ENCODE assay signal across 8 mouse cellular contexts in the genomic region with DNA sequence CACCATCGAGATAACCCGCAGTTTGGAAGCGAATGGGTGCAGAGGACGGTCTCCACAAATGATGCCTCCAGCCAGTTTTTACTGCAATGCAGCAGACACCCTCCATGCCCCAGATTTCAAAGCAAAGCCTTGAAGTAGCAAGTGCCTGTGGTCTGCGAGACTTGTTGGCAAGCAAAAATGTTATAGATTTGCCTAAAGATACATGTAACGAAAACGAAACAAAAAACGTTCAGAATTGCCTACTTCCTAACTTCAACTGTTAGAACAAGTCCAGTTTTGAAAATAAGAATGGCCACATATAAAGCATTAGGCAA. TPM values are rescaled to one million over a fixed set of nuclear protein-coding genes. Genes with fewer than 3 reads are reported as not detected.
DNase-seq lines count a peak whose midpoint lies in the region; ATAC-seq and TF ChIP-seq lines count a peak whose summit lies in the region.

No protein-coding gene starts in this region.

- peaks cover 13% of the 10 kb centered on the region for H3K4me1 ChIP-seq in kidney, postnatal 0 days (replicated peaks; ENCODE audit: insufficient read depth, low read length)
- H3K4me1 ChIP-seq in hindbrain, embryonic 14.5 days (replicated peaks; ENCODE audit: control insufficient read depth, insufficient read depth, low read length): peaks cover 23% of the 10 kb centered on the region
- peaks cover 21% of the 10 kb centered on the region for H3K4me1 ChIP-seq in midbrain, embryonic 14.5 days (ENCODE audit: control insufficient read depth, insufficient read depth, low read length)

- H3K27ac ChIP-seq in kidney, postnatal 0 days: peak overlapping the region; percentile 99
- peak overlapping the region; percentile 99 for H3K27ac ChIP-seq in hindbrain, embryonic 14.5 days
- peak overlapping the region; percentile 99 for H3K27ac ChIP-seq in midbrain, embryonic 14.5 days (replicated peaks; ENCODE audit: low read depth, low read length)

- peak overlapping the region; percentile 97 for H3K9ac ChIP-seq in kidney, postnatal 0 days (ENCODE audit: low read depth, low read length)
- peak overlapping the region; percentile 94 for H3K9ac ChIP-seq in hindbrain, embryonic 14.5 days
- peak overlapping the region; percentile 93 for H3K9ac ChIP-seq in midbrain, embryonic 14.5 days (replicated peaks; ENCODE audit: low read length)

- WGBS in kidney, postnatal 0 days: 12% methylated on average over 8 of the region's 8 CpGs
- 19% methylated on average over 8 of the region's 8 CpGs for WGBS in hindbrain, embryonic 14.5 days
- 17% methylated on average over 8 of the region's 8 CpGs for WGBS in midbrain, embryonic 14.5 days

- no peaks in the 10 kb centered on the region for H3K9me3 ChIP-seq in kidney, postnatal 0 days (replicated peaks; ENCODE audit: low read length)
- no peaks in the 10 kb centered on the region for H3K9me3 ChIP-seq in hindbrain, embryonic 14.5 days (ENCODE audit: control insufficient read depth, low read length)
- H3K9me3 ChIP-seq in midbrain, embryonic 14.5 days (ENCODE audit: control insufficient read depth, low read length): no peaks in the 10 kb centered on the region

- DNase-seq in kidney, postnatal 0 days (ENCODE audit: low spot score): no peak
- DNase-seq in kidney, postnatal 36 days: no peak
- DNase-seq in adipocyte (ENCODE audit: low spot score): peak; percentile 69
- DNase-seq in hindbrain, embryonic 14.5 days (ENCODE audit: low spot score): no peak
- DNase-seq in midbrain, embryonic 14.5 days: no peak
- DNase-seq in left cerebral cortex, adult 8-10 months (ENCODE audit: low spot score in 2 of 2): no peak
- no peak for DNase-seq in urinary bladder, postnatal 4 days (ENCODE audit: low spot score in 2 of 2)
- no peak for DNase-seq in kidney, adult 9 months

- no peaks in the 10 kb centered on the region for H3K36me3 ChIP-seq in kidney, postnatal 0 days (ENCODE audit: insufficient read depth, low read length)
- no peaks in the 10 kb centered on the region for H3K36me3 ChIP-seq in hindbrain, embryonic 14.5 days (replicated peaks; ENCODE audit: control insufficient read depth, insufficient read depth)
- no peaks in the 10 kb centered on the region for H3K36me3 ChIP-seq in midbrain, embryonic 14.5 days (ENCODE audit: control insufficient read depth, insufficient read depth, low read length)

- H3K4me3 ChIP-seq in kidney, postnatal 0 days (replicated peaks; ENCODE audit: low read depth, low read length): peak overlapping the region; percentile 92
- peak overlapping the region; percentile 77 for H3K4me3 ChIP-seq in hindbrain, embryonic 14.5 days (replicated peaks; ENCODE audit: low read length)
- H3K4me3 ChIP-seq in midbrain, embryonic 14.5 days (replicated peaks; ENCODE audit: low read depth, low read length): peak overlapping the region; percentile 76

- ATAC-seq in kidney, postnatal 0 days (replicated peaks; ENCODE audit: low FRiP score, low read depth): no peak
- no peak for ATAC-seq in hindbrain, embryonic 14.5 days (ENCODE audit: low FRiP score)
- ATAC-seq in midbrain, embryonic 14.5 days (ENCODE audit: low FRiP score, low TSS enrichment): no peak

- TF ChIP-seq CTCF in kidney, postnatal 0 days (IDR thresholded peaks at IDR 0.05; ENCODE audit: low read depth): no peak

- peak overlapping the region; percentile 72 for H3K4me2 ChIP-seq in kidney, postnatal 0 days (ENCODE audit: low read length)
- peak overlapping the region; percentile 71 for H3K4me2 ChIP-seq in hindbrain, embryonic 14.5 days (replicated peaks)
- H3K4me2 ChIP-seq in midbrain, embryonic 14.5 days (ENCODE audit: low read length): peak overlapping the region; percentile 72

- H3K27me3 ChIP-seq in kidney, postnatal 0 days (ENCODE audit: insufficient read depth, low read length): no peaks in the 10 kb centered on the region
- H3K27me3 ChIP-seq in hindbrain, embryonic 14.5 days (ENCODE audit: control insufficient read depth, insufficient read depth, low read length): no peaks in the 10 kb centered on the region
- H3K27me3 ChIP-seq in midbrain, embryonic 14.5 days (ENCODE audit: control insufficient read depth, insufficient read depth, low read length): no peaks in the 10 kb centered on the region

RNA-seq across cellular contexts. Expression of gene Kbtbd2, which starts 0.5 kb away (rescaled TPM):
- polyA plus RNA-seq in kidney, postnatal 0 days (2015; fragmentation: Nextera tagmentation; extraction: Ambion mirVana): 16.0 TPM in 2 replicates
- 26.4 and 32.2 TPM in 2 replicates for polyA plus RNA-seq in hindbrain, embryonic 14.5 days (2014; fragmentation: Nextera tagmentation; extraction: Ambion mirVana)
- polyA plus RNA-seq in midbrain, embryonic 14.5 days (2014; fragmentation: Nextera tagmentation; extraction: Ambion mirVana): 28.8 and 31.0 TPM in 2 replicates
- 10 to 100 TPM; 56.2 to 67.0 (median 59.8) TPM for total RNA-seq in left cerebral cortex, adult 8-10 months (2022)

RNA-seq across cellular contexts. Expression of gene Fkbp9, which starts 33.8 kb away (rescaled TPM):
- polyA plus RNA-seq in kidney, postnatal 0 days (2015; fragmentation: Nextera tagmentation; extraction: Ambion mirVana): 104 and 113 TPM in 2 replicates
- 42.2 and 42.6 TPM in 2 replicates for polyA plus RNA-seq in hindbrain, embryonic 14.5 days (2014; fragmentation: Nextera tagmentation; extraction: Ambion mirVana)
- polyA plus RNA-seq in midbrain, embryonic 14.5 days (2014; fragmentation: Nextera tagmentation; extraction: Ambion mirVana): 13.9 and 24.9 TPM in 2 replicates
- 10 to 100 TPM; 29.7 to 36.3 (median 33.7) TPM for total RNA-seq in left cerebral cortex, adult 8-10 months (2022)
